Mouse (Mus musculus) stomach, postnatal 0 days (tissue): ENCODE measurements around the gene Cmah.

Source experiments
- CTCF ChIP-seq: IDR thresholded peaks from 2 replicates; pipeline ENCODE4 v1.5.1; 2016; ENCODE audit warnings: antibody characterized with exemption, low read depth, mild to moderate bottlenecking, moderate library complexity
- EP300 ChIP-seq: optimal IDR thresholded peaks from 2 replicates; pipeline ENCODE3; 2016; ENCODE audit warnings: antibody characterized with exemption

DNA sequence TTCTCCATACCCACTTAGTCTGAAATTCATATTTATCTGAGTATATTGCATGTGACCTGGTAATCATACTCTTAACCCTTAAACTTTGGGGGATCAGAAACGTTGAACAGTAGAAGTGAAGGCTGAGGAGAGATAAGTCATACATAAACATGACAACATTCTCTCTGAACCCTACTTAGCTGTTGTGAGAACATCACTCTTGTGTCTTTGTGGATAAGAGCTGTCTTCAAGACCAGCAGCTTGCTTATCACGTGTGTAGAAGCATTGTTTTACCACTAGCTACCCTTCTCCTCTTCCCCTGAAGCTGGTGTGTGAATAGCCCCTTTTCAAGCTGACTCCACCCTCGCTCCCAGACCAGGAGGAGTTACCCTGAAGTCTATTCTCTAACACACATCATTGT lies 94.8 kb downstream of the Cmah start:
- TF ChIP-seq CTCF (no peak), EP300 (no peak)
